Mouse (Mus musculus) ES-E14 (cell line): ENCODE measurements around the gene Jph2. TPM values are rescaled to one million over a fixed set of nuclear protein-coding genes. Genes with fewer than 3 reads are reported as not detected.

Experiments
- DNase-seq: peaks from one replicate; pipeline ENCODE4 v3.0.0-alpha.2; 2013; ENCODE audit warnings: low read depth, low spot score
- H3K27ac ChIP-seq: 2 replicates; pipeline ENCODE4 v1.5.1; 2012; ENCODE audit warnings: low read depth, mild to moderate bottlenecking, low read length, moderate library complexity, mixed read lengths; ENCODE audit not compliant: poor library complexity, insufficient read depth, severe bottlenecking
- H3K36me3 ChIP-seq: 2 replicates; pipeline ENCODE4 v1.6.1; 2012; ENCODE audit warnings: mild to moderate bottlenecking, low read length, moderate library complexity, mixed read lengths; ENCODE audit not compliant: control insufficient read depth, poor library complexity, insufficient read depth, severe bottlenecking
- H3K4me1 ChIP-seq, 2 experiments: fragments of 150-350 bp in 1 of 2; sonication (generic) in 1 of 2; 2 replicates each; pipeline ENCODE4 v1.6.1; 2012; ENCODE audit warnings: low read length in 2 of 2, mild to moderate bottlenecking in 1 of 2, mixed read lengths in 1 of 2; ENCODE audit not compliant: control insufficient read depth in 2 of 2, insufficient read depth in 2 of 2, poor library complexity in 1 of 2
- H3K4me3 ChIP-seq, 2 experiments: fragments of 150-350 bp in 1 of 2; sonication (generic) in 1 of 2; 2 replicates each; pipeline ENCODE4 v1.5.1; 2012; ENCODE audit warnings: low read length in 2 of 2, low read depth in 1 of 2, mild to moderate bottlenecking in 1 of 2, mixed read lengths in 1 of 2; ENCODE audit not compliant: insufficient read depth in 1 of 2, poor library complexity in 1 of 2, severe bottlenecking in 1 of 2
- H3K9ac ChIP-seq: 2 replicates; pipeline ENCODE4 v1.6.1; 2012; ENCODE audit warnings: low read depth, mild to moderate bottlenecking, low read length, mixed read lengths; ENCODE audit not compliant: poor library complexity, insufficient read depth, severe bottlenecking
- H3K9me3 ChIP-seq: fragments of 150-350 bp; sonication (generic); 2 replicates; pipeline ENCODE4 v1.6.1; 2012; ENCODE audit warnings: low read depth, mild to moderate bottlenecking, low read length; ENCODE audit not compliant: control insufficient read depth, insufficient read depth
- CHD2 ChIP-seq: IDR thresholded peaks from 2 replicates; pipeline ENCODE4 v1.6.1; 2014; ENCODE audit warnings: mild to moderate bottlenecking, low read depth, low read length, inconsistent platforms
- HCFC1 ChIP-seq: IDR thresholded peaks from 2 replicates; pipeline ENCODE4 v1.6.1; 2012; ENCODE audit warnings: low read length, inconsistent platforms, borderline replicate concordance; ENCODE audit not compliant: insufficient read depth
- MAFK ChIP-seq: IDR thresholded peaks from 2 replicates; pipeline ENCODE4 v1.6.1; 2014; ENCODE audit warnings: mild to moderate bottlenecking, low read depth, low read length, inconsistent platforms; ENCODE audit not compliant: insufficient read depth
- ZC3H11A ChIP-seq: IDR thresholded peaks from 2 replicates; pipeline ENCODE4 v1.6.1; 2012; ENCODE audit warnings: low read depth, mild to moderate bottlenecking, inconsistent platforms, low read length, borderline replicate concordance
- ZNF384 ChIP-seq: IDR thresholded peaks from 2 replicates; pipeline ENCODE4 v1.6.1; 2012; ENCODE audit warnings: low read depth, low read length, inconsistent platforms
- in situ Hi-C, 2 experiments: fragments of 600-800 bp; cut with MboI; formaldehyde crosslinking; loops; one replicate each; pipeline ENCODE4 v1.15.1; 2025; ENCODE audit warnings: low sequenced_read_pairs in 2 of 2, inconsistent platforms in 1 of 2; ENCODE audit not compliant: unreplicated experiment in 2 of 2
- total RNA-seq: library from RNA; depleted of rRNA; stranded (reverse); fragments of 300-350 nt; gene quantifications from 2 replicates; pipeline ENCODE4 v1.2.3, GENCODE M21; 2012

Jph2 gene
- total RNA-seq, 1 experiment = 7.7 TPM

GRCm38 (mm10) chr2:163410211-163410610, 12.4 kb upstream of the Jph2 start:
- Histone ChIP-seq H3K4me1 (no peaks in the 10 kb centered on the region), H3K36me3 (peaks cover 24% of the 10 kb centered on the region), H3K9me3 (no peaks in the 10 kb centered on the region), H3K9ac (no peak overlapping the region), H3K27ac (no peak overlapping the region), H3K4me3 (no peak overlapping the region)
- TF ChIP-seq ZC3H11A (no peak), MAFK (no peak), HCFC1 (no peak), ZNF384 (no peak), CHD2 (no peak)
- in situ Hi-C loops = no loop called here
- DNase-seq = no peak

- TF ChIP-seq ZC3H11A (no peak), HCFC1 (no peak), ZNF384 (no peak), MAFK (no peak), CHD2 (no peak)
- no peak for DNase-seq
- H3K9me3 ChIP-seq = no peaks in the 10 kb centered on the region
- peaks cover 12% of the 10 kb centered on the region for H3K36me3 ChIP-seq
- H3K27ac ChIP-seq = no peak overlapping the region
- no peak overlapping the region for H3K4me3 ChIP-seq
- in situ Hi-C loops = loop anchor here in 1 of 2 experiments (5.0 kb wide), 1 partner anchor 62 kb away; no protein-coding TSS in a partner anchor
- H3K4me1 ChIP-seq = no peaks in the 10 kb centered on the region
- H3K9ac ChIP-seq = no peak overlapping the region
These were observed 6.4 kb upstream of the Jph2 start for GRCm38 (mm10) chr2:163404037-163404815.

- Histone ChIP-seq H3K9ac (no peak overlapping the region), H3K4me3 (no peak overlapping the region), H3K9me3 (no peaks in the 10 kb centered on the region), H3K36me3 (no peaks in the 10 kb centered on the region), H3K27ac (no peak overlapping the region), H3K4me1 (peaks cover 0 to 5% of the 10 kb centered on the region in 2 experiments; a peak in 1 of 4 replicates)
- DNase-seq = peak; percentile 87
- TF ChIP-seq ZNF384 (peak; percentile 26; the same call in 1 of the 2 replicates), ZC3H11A (peak; percentile 100), MAFK (peak; percentile 51; the same call in 1 of the 2 replicates), HCFC1 (no peak)
- in situ Hi-C loops = loop anchor here in 1 of 2 experiments (5.0 kb wide), 1 partner anchor 59 kb away; no protein-coding TSS in a partner anchor
These were observed 3.4 kb upstream of the Jph2 start for GRCm38 (mm10) chr2:163401221-163401620.

- Histone ChIP-seq H3K4me1 (peaks cover 0 to 5% of the 10 kb centered on the region in 2 experiments; a peak in 1 of 4 replicates), H3K36me3 (no peaks in the 10 kb centered on the region), H3K4me3 (no peak overlapping the region), H3K9me3 (no peaks in the 10 kb centered on the region), H3K27ac (no peak overlapping the region), H3K9ac (no peak overlapping the region)
- no peak for TF ChIP-seq ZC3H11A
- TF ChIP-seq HCFC1 = no peak
- TF ChIP-seq ZNF384 = no peak
- TF ChIP-seq MAFK = no peak
- no peak for TF ChIP-seq CHD2
- DNase-seq = no peak
- in situ Hi-C loops = no loop called here
These were observed 1.4 kb upstream of the Jph2 start for GRCm38 (mm10) chr2:163399222-163399621.
